Mouse (Mus musculus) lung, adult 2 months (tissue): ENCODE data around the gene Cpd.
A peak's percentile ranks its signal among the peaks of the same experiment; 100 is the strongest.

Experiments
- CTCF ChIP-seq: fragments of 200-500 bp; IDR thresholded peaks from 2 replicates; pipeline ENCODE4 v1.5.1; 2011; ENCODE audit warnings: mild to moderate bottlenecking, low read length, control low read depth; ENCODE audit not compliant: insufficient read depth
- POLR2A ChIP-seq: fragments of 200-500 bp; IDR thresholded peaks from 2 replicates; pipeline ENCODE4 v1.6.1; 2011; ENCODE audit warnings: low read depth, mild to moderate bottlenecking, control low read depth, low read length, borderline replicate concordance; ENCODE audit errors: extremely low read depth

- TF ChIP-seq POLR2A, result no peak
- 0 out of 2 replicates have a peak, but pooled peaks have one; percentile 6 for TF ChIP-seq CTCF
These were observed 10.3 kb upstream of the Cpd start for GRCm38 (mm10) chr11:76857111-76857510.
